Mouse (Mus musculus) ES-Bruce4 (cell line): ENCODE data around the gene Fkbp6.

ENCODE experiments used
- CTCF ChIP-seq: IDR thresholded peaks from one replicate; pipeline ENCODE4 v1.8.1; 2011; ENCODE audit warnings: low read depth, low read length
- POLR2A ChIP-seq: IDR thresholded peaks from one replicate; pipeline ENCODE4 v1.8.1; 2011; ENCODE audit warnings: low read length; ENCODE audit not compliant: insufficient read depth

- no peak for TF ChIP-seq CTCF
- TF ChIP-seq POLR2A = no peak
Observed at GRCm38 (mm10) chr5:135290703-135291102, 59.1 kb downstream of the Fkbp6 start.
